Mouse (Mus musculus): ENCODE measurements around the gene Nhp2.

Gene Nhp2

DNA sequence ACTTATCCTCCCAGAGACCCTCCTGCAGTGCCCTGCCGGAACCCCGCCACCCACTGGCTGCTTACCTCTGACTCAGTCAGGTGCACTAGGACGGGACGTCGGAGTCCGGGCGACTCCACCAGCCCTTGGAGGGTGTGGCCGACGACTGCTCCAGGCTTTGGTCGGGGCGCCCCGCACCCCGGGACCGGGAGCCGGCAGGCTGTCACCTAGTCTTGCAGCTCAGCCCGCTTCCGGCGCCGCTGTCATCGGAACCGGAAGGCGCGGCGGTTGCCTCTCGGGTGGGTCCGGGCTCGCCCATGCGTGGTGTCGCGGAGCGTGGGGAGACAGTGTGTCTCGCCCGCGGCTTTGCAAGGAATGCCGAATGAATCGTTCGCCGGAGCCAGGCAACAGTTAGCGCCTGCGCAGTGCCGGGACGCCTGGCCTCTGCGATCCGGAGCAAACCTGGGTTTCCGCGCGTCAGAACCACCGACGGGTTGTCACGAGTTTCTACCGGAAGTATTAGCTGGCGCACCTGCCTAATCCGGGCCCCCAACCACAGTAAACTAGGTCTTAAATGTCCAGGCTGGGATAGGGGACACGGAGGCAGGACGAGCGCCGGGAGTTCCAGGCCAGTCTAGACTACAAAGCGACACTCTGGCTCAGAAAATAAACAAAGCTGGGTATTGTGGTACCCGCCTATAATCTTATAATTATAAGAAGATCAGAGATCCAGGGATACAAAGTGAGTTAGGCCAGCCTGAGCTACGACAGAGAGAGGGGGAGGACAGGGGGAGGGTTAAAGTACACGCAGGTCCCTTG lies 16.2 kb downstream of the Nhp2 start, which contains the start of gene Rmnd5b:
TSS of gene Rmnd5b (minus strand) at position 372 of the 798 bp plus-strand sequence.
- DNase-seq (ENCODE audit: low read depth), result peak; percentile 93

DNA sequence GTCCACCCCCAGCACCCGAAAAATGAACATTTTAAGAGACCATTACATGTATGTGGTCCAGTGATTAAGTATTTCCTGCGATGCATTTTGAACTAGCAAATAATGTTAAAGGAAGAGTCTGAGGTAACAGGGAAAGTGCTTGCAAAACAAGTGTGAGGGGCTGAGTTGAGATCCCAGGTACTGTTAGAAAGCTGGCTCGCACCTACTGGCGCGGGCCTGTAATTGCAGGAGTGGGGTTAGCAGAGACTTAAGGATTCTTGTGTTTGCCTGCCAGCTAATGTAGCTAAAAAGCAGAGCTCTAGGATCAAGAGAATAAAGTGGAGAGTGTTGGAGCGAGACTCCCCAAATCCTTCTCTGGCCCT lies 16.8 kb downstream of the Nhp2 start:
- DNase-seq (ENCODE audit: low read depth), result peak; percentile 91

DNA sequence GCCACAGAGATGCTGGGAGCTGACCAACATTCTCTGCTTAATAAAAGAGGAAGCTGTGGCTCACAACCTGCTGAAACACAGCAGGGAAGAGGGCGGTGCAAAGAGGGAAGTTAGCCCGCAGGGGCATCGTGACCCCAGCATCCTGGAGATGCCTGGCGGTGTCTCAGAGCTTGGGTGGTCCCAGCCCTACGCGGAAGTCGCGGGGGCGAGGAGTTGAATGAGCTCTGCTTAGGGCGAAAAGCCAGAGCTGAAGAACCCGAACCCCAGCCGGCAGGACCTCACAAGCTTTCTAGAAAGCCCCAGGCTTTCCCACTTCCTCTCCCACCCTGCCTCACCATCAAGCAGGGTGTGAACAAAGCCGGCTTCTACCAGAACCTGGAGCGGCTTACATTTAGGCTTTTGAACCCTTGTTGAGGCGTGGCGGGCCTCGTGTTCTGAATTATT lies 18.5 kb downstream of the Nhp2 start:
- peak; percentile 69 for DNase-seq (ENCODE audit: low read depth)

DNA sequence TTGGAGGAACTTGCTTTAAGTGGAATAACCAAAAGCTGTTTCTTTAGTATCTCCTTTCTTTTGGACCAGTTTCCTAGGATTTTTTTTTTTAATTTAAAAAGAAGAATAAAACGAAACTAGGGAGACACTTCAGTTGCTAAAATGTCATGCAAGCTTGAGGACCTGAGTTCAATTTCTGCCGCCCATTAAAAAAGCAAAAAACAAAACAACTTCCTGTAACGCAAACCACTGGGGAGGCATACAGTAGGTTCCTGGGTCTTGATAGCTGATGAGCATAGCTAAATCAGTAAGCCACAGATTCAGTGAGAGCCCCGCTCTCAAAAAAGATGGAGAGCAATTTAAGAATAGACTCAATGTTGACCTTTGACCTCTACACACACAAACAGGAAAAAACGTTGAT lies 19.0 kb downstream of the Nhp2 start:
- DNase-seq (ENCODE audit: low read depth), result no peak

DNA sequence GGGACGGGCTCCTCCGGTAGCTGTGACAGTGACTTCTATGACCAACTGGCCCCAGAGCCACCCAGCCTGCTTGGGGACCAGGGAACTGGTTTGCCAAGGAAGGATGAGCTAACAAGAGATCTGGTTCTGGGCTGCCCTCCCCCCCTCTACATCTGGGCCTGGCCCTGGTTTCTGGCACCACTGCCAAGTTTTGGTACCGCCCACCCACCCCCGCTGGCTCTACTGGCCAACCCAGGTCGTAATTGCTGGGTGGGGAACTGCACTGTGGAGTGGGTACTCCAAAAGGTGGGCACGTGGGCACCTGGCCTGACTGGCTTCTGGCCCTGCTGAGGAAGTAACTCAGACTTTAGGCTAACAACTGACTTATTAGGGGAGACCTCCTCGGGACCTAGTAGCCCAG lies 21.2 kb downstream of the Nhp2 start:
- no peak for DNase-seq (ENCODE audit: low read depth)

DNA sequence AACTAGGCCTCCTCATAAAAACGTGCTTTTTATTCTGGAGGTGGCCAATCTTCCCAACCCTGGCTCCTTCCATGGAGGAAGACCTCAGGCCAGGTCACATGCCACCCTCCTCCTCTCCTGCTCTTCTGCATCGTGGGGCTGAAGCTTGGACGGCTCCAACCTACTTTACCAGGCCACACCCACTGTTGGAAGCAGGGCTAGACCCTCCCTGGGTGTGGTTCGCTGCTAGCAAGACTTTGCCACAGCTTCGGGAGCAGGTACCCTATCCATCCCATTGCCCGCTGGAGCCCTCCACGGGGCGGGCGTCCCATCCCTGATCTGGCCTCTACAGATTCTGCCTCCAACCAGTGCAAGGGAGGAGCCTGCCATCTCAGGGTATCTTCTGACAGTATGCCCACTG lies 23.7 kb downstream of the Nhp2 start:
- no peak for DNase-seq (ENCODE audit: low read depth)

DNA sequence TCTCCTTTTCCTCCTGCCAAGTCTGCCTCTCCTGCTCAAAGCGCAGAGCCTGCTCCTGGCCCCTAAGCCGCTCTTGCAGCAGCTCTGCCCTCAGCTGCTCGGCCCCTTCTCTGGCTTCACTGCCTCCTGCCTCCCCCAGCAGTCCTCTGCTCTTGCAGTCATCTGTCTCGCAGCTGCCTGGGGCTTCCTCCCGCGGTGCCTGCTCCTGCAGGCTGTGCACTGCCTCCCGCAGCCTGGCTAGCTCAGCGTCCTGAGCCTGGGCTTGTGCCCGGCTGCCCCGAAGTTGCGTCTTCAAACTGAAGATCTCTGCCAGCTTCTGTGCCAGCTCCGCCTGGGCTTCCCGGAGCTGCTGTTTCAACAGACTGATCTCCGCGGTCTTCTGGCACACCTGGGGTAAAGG lies 24.2 kb downstream of the Nhp2 start:
- no peak for DNase-seq (ENCODE audit: low read depth)

DNA sequence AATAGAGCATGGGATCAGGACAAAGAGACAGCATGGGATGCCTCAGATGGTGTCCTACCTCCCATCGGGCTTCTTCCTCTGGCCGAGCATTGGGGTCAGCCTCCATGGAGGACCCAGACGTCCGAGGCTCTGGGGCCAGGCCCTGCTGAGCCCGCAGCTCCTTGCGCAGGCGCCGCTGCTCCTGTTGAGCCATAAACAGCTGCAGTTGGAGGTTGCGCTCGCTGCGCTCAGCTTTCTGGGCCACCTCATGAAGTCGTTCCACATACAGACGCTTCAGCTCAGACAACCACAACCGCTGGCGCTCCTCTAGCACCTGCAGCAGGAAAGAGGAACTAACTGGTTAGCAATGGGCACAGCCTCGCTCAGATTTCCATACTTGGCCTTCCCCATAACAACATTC lies 24.7 kb downstream of the Nhp2 start:
- no peak for DNase-seq (ENCODE audit: low read depth)

DNA sequence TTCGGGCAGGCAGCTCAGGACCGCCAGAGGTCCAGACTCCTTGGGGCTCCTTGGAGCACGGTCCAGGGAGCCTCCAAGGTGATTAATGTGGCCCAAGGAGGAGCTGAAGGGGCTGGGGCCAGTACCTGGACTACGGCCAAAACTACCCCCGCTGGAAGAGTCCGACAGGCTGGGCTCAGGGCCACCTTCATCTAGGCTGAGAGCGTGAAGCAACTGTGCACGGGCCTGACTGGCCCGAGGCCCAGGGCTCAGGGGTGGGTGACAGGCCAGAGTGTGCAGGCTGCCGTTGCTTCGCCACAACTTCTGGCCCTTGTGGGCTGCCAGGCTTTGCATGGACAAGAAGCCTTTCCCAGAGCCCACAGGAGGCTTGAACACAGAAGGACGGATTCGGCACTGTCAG lies 25.8 kb downstream of the Nhp2 start:
- DNase-seq (ENCODE audit: low read depth), result no peak

DNA sequence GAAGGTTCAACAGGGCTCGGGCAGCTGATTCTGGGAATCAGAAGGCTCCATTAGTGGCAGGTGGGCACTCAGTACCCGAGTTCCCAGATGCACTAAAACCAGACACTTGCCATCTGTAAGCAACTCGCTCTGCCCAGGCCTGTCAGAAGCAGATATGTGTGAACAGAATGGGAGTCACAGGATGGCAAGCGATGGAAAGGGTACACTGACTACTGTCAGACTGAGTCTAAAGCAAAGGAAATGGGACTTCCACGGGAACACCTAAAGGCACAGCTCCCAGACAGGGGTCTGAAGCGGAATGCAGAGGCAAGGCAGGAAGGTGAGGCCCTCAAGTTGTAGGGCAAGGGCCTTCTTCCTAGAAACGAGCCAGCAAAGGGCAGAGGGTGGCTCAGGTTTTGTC lies 26.7 kb downstream of the Nhp2 start:
- DNase-seq (ENCODE audit: low read depth), result no peak

DNA sequence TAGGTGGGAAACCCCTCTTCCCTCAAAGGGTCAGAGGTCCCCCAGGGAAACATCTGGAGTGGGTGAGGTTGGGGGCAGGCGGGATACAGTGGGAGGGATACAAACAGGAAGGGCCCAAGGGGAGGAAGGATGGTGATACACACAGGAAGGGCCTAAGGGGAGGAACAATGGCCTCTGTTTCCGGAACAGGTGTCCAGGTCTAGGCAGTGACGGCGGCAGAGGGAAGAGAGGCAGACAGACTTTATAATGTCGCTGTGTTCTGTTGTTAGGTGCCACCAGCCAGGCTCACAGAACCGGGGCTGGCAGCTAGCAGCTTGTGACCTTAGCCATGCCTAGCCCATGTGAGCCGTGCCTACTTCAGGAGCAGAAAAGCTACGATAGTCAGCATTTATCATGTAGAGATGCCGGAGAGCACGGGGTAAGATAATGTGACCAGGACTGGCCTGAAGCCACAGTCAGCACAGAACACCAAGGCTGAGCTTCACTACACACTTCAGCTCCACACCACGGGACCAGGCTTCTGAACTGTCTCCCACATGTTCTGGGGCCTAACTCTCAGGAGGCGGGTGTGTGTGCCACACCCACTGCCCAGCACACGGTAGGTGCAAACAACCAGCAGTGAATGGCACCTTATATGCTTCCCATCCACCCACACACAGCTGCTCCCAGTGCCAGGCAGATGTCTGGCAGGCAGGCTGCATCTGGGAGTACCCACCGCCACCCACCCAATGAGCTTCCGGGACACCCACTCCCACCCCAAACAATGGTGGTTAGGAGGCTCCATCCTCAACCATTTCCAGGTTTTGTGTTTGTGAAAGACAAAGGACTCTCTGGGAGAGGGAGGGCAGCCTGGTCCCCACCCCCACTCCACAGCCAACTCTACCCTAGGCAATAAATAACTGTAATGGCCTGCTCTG lies 27.5 kb downstream of the Nhp2 start:
- no peak for DNase-seq (ENCODE audit: low read depth)

DNA sequence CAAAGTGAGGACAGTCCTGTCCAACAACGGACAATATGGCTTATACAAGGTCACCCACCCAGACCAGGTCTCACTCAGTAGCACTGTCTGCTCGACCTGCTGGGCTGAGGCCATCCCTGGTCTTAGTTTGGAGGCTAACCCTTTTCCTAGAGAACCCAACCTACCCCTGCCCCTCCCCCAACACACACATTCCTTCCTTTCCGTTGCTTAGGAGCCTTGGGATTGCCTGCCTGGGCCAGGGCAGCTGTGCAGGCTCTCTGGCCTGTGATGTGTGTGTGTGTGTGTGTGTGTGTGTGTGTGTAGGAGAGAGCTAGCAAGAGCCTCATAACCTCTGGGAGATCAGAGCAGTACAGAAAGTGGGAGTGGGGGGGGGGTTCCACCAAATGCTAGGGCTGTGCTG lies 29.0 kb downstream of the Nhp2 start:
- no peak for DNase-seq (ENCODE audit: low read depth)

DNA sequence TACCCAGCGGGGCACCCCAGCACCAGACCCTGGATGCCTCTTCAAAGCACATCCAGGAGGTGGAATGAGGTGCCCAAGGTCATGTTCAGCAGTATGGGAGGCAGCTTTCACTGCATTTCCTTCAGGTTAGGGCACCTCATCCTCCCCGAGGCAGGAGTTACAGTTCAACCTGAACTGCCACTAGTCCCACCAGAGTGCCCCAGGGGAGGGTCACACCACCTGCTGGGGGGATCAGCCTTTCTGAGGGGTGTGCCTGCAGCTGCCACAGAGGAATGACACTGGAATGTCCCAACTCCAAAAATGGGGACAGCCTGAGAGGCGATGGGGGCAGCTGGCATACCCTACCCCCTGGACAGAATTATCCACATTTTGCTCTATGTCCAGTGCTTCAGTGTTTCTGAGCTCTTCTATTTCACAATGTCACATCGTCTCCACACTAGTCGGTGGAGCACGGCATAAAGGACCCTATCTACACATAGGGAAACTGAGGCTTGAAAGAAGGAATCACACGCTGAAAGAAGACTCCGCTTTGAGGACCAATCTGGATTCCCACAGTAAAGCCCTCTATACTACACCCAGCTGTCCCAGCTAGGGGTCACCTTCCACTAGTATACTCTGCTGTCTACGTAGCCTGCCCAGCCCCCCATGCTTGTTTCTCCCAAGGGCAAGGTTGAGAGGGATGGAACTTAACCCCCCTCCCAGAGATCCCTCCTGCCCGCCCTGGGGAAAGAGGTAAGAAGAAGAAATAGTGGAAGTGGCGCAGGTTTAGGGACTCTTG lies 29.8 kb downstream of the Nhp2 start:
- no peak for DNase-seq (ENCODE audit: low read depth)

DNA sequence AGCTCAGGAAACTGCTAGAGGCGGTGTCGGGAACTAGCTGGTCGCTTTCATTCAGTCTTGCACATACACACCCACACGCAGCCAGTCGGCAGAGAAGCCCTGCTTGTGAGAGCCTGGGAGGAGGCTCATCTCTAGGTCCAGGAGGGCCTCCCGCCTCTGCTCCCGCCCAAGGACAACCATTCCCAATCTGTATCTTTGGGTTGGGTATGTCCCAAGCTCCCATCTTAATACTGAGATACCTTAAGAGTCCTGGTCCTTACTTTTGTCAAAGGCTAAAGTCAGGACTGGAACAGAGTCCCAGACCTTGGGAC lies 30.3 kb downstream of the Nhp2 start:
- peak; percentile 64 for DNase-seq (ENCODE audit: low read depth)

DNA sequence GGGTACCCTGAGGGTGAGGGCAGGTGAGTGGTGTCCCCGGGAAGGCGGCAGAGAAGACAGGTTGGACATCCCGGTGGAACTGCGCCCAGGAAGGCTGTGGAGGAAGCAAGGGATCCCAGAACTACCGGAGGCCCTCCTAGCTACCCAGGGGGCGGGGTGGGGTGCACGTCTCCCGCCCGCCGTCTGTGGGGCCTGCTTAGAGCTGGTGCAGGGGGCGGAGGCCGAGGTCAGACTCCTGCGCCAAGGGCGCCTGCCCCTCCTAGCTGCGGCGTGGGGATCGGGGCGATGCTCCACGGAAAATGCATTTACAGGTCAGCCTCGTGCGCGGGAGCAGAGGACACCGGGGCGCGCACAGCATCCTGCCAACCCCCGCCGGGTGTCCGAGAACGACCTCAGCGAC lies 30.7 kb downstream of the Nhp2 start:
- DNase-seq (ENCODE audit: low read depth), result no peak

DNA sequence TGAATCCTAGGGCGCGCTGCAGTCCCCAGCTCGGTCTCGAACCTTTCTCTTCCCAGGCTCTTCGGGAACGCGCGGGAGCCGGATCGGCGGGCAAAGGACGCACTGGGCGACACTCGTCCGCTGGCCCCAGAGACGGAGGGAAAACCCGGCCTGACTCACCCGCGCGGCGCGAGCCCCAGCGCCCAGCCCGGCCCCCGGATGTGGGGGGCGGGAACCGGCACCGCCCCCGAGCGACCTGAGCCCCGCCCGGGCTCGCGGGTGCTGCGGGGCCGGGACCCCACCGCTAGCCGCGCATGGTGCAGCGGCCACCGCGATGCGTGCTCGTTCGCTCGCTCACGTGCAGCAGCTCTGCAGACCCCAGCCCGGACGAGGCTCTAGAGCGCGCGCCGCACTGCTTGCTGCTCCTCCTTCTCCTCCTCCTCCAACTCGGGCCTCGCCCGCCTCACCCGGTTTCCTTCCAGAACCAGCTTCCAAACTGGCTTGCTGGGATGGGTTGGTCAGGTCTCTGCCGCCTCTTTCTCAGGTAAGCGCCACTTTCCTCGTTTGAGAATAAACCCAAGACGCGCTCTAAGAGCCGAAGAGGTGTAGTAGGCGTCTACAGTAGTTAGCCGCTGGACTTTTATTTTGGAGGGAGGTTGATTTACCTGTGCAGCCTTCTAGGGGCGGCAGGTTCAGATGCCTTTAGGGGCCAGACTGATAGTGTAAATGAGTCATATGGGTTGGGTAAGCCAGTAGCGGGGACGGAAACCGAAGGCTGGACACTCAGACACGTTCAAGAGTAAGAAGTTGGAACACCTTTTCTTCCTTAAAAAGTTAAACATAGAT lies 31.4 kb downstream of the Nhp2 start, which contains the start of the genes N4bp3 and D930048N14Rik:
TSS of gene N4bp3 (minus strand) at position 152 of the 825 bp plus-strand sequence.
TSS of gene D930048N14Rik (plus strand) at position 264 of the 825 bp plus-strand sequence.
- DNase-seq (ENCODE audit: low read depth), result peak; percentile 87

DNA sequence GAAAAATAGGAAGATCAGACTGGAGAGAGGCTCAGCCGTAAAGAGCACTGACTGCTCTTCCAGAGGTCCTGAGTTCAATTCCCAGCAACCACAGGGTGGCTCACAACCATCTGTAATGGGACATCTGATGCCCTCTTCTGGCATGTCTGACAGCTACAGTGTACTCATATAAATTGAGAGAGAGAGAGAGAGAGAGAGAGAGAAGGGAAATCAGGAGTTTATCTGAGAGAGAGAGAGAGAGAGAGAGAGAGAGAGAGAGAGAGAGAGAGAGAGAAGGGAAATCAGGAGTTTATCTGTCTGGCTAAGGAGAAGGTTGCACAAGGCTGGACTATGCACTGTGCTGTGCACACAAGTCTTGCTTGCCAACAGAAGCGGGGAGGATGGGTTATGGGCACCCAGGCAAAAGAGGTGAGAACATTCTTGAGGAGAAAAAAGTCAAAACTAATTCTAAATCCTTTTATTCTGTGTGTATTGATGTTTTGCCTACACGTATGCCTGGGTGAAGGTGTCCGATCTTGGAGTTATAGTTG lies 33.4 kb downstream of the Nhp2 start:
- no peak for DNase-seq (ENCODE audit: low read depth)

DNA sequence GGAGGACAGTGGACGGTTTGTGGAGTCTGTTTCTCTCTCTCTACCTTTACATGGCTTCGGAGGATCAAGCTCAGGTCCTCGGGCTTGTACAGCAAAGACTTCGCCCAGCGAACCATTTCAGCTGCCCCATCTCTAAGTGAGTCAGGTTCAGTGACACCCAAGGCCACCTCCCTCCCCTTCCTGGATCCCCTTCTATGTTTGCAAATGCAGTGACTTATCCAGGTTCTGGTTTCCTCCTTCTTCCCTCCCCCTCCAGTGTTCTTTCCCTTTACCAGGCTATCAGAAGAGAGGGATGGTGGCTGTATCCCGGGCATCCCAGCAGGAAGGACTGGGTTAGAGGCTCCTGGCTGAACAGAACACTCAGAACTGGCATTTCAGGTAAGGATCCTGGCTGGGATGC lies 34.2 kb downstream of the Nhp2 start:
- no peak for DNase-seq (ENCODE audit: low read depth)

DNA sequence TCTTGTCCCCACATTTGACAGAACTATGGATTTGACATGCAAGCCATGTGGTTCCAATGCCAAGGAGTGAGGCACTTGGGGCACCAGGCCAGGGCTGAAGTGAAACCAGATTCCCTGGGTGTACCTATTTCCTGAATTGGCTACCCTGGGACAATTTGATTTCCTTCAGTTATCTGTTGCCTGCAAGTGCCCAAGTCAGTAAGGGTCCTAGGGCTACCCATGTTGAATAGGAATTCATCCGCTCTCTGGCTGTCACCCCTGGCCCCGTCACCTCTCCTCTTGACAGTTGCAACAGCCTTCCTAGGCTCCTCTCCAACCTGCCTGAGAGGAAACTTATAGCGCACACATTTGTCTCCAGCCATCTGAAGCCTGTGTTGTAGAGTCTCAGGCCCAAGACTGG lies 35.4 kb downstream of the Nhp2 start:
- no peak for DNase-seq (ENCODE audit: low read depth)

DNA sequence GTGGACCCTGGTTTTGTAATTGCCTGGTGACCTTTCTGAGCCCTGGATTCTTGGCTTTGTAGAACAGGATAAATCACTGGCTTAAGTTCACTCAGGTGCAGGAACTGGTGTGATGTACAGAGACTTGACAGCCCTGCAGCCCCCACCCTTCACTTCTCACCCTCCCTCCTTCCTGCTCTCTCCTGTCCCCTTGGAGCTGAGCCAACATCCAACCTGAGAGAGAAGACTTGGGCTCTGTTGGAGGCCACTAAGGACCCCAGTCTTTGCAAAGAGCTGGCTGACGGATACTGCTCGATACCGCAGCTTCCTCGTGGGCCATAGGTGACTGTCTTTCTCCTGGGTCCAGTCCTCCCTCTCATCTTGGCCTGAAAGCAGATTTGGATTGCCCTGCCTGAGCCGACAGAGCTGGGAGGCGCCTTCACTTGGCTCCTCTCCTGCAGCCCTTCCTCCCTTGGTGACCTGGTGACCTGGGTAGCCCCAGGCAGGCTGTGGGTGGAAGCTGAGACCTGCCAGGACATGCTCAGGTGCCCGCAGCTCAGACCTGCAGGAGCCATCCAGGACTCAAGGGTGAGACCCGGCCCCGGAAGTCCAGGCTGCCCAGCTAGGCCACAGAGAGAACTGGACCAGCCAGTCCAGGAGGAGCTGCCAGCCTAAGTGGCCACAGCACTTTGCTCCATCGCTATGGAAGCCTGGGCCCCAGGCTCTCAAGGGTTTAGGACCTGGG lies 37.4 kb downstream of the Nhp2 start:
- DNase-seq (ENCODE audit: low read depth), result no peak

DNA sequence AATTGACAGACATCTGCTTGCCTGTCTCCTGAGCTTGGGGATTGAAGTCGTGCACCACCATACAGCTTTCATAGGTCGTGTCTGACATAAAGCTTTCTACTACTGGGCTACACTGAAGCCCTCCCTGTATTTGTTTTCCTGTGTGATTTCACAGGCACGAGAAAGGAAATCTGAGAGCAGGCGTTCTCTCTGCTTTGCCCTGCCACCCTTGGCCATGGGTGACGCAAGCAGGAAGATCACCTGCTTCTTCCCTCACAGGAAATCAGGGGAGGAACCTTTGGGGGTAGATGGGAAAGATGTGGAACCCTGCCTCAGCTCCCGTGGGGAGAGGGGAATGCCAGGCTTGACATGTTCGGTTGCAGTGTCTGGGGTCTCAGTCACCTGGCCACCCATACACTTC lies 38.8 kb downstream of the Nhp2 start:
- DNase-seq (ENCODE audit: low read depth), result no peak
